In the genomic region with DNA sequence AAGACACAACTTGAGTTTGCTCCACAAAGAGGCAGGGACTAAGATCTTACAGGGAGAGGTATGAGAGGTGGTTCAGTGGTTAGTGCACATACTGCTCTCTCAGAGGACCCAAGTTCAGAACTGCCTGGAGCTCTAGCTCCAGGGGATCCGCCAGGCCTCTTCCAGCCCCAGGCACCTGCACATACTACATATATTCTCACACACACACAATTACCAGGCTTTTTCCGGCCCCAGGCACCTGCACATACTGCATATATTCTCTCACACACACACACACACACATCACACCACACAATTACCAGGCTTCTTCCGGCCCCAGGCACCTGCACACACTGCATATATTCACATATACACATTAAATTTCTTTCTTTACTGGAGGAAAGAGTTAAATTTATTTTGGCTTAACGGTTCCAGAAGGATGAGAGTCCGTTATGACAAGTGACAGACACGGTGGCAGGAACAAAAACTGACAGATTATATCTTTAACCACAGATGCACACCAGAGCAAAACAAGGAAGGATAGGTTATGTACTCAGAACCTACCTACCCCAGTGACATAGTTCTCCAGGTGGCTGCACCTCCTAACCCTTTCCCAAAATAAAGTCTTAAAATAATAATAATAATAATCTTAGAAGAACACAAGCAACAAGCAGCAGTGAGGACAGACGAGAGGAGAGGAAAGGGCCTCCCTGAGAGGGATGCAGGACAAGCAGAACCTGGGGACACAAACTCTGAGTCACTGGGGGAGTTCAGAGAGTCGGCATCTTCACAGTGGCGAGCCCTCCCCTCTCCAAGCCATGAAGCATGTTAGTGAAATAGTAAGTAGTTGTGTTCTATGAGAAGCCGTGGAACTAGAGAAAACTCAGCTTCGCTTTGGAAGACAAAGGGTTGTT, we compare ENCODE assay signal across 21 mouse cellular contexts. TPM values are rescaled to one million over a fixed set of nuclear protein-coding genes. Genes with fewer than 3 reads are reported as not detected.
DNase-seq lines count a peak whose midpoint lies in the region; ATAC-seq and TF ChIP-seq lines count a peak whose summit lies in the region.
"Had no signal": no experiment of that assay in that cellular context is flagged by ENCODE, and none has a peak within 500 bp of the region (broad histone marks: within the 10 kb centered on the region; RNA-seq: fewer than 3 reads in every experiment).

No protein-coding gene starts in this region.

- 52% methylated on average over 11 of the region's 11 CpGs for WGBS in liver, embryonic 14.5 days (ENCODE audit: insufficient replicate concordance)
- WGBS in liver, embryonic 11.5 days: 80% methylated on average over 11 of the region's 11 CpGs
- 7% methylated on average over 11 of the region's 11 CpGs for WGBS in thymus, adult 2 months

- no peak overlapping the region for H3K4me2 ChIP-seq in liver, embryonic 14.5 days (ENCODE audit: low read depth)
- no peak overlapping the region for H3K4me2 ChIP-seq in liver, embryonic 11.5 days
- H3K4me2 ChIP-seq: forebrain, embryonic 15.5 days; hindbrain, embryonic 15.5 days; limb, embryonic 12.5 days; midbrain, embryonic 12.5 days had no signal

- H3K4me1 ChIP-seq in liver, embryonic 14.5 days (replicated peaks; ENCODE audit: control insufficient read depth in 2 of 2, insufficient read depth in 2 of 2, low read length in 1 of 2): peaks cover 0 to 4% of the 10 kb centered on the region in 2 experiments; a peak in 1 of 4 replicates
- no peaks in the 10 kb centered on the region for H3K4me1 ChIP-seq in liver, embryonic 11.5 days (replicated peaks; ENCODE audit: control insufficient read depth, insufficient read depth, low read length)
- H3K4me1 ChIP-seq in MEL (ENCODE audit: control insufficient read depth in 1 of 2, insufficient read depth in 2 of 2, low read length in 2 of 2): peaks cover 0 to 7% of the 10 kb centered on the region in 2 experiments; a peak in 3 of 4 replicates
- H3K4me1 ChIP-seq in thymus, adult 2 months (replicated peaks; ENCODE audit: control insufficient read depth, insufficient read depth, low read length): peaks cover 40% of the 10 kb centered on the region
- H3K4me1 ChIP-seq: limb, embryonic 12.5 days had no signal

- DNase-seq in liver, embryonic 14.5 days (ENCODE audit: low read depth in 3 of 3, low spot score in 3 of 3): no peak
- DNase-seq in liver, embryonic 11.5 days (ENCODE audit: low spot score): no peak
- no peak for DNase-seq in MEL (ENCODE audit: low read depth, low spot score)
- DNase-seq in thymus, adult 2 months: peak; percentile 71
- peak; percentile 69 for DNase-seq in thymus, postnatal 4 days
- no peak for DNase-seq in gastrocnemius, postnatal 36 days
- no peak for DNase-seq in gastrocnemius, postnatal 10 days
- DNase-seq: adrenal gland, postnatal 25 days; cerebellum, adult 9-10 months; heart, adult 2 months; kidney, adult 9 months; kidney, postnatal 14 days; layer of hippocampus, postnatal 36 days; right cerebral cortex, postnatal 14 days had no signal

- H3K36me3 ChIP-seq in liver, embryonic 14.5 days (replicated peaks; ENCODE audit: control insufficient read depth, insufficient read depth, low read depth): peaks cover 8% of the 10 kb centered on the region
- H3K36me3 ChIP-seq in liver, embryonic 11.5 days (ENCODE audit: control insufficient read depth, insufficient read depth, low read length): peaks cover 11% of the 10 kb centered on the region; the same call in 1 of the 2 replicates
- peaks cover 0 to 2% of the 10 kb centered on the region in 2 experiments; a peak in 1 of 4 replicates for H3K36me3 ChIP-seq in MEL (ENCODE audit: control insufficient read depth in 1 of 2, insufficient read depth in 2 of 2, low read length in 2 of 2)
- peaks cover 50% of the 10 kb centered on the region for H3K36me3 ChIP-seq in thymus, adult 2 months (ENCODE audit: control insufficient read depth, insufficient read depth, low read length)

- intact Hi-C loops in gastrocnemius, postnatal 36 days (cut with DNase I): no loop called here

- H3K27me3 ChIP-seq in liver, embryonic 14.5 days (ENCODE audit: control insufficient read depth, insufficient read depth, low read length): no peaks in the 10 kb centered on the region
- no peaks in the 10 kb centered on the region for H3K27me3 ChIP-seq in liver, embryonic 11.5 days (replicated peaks; ENCODE audit: control insufficient read depth, insufficient read depth, low read length)
- no peaks in the 10 kb centered on the region for H3K27me3 ChIP-seq in MEL (ENCODE audit: control insufficient read depth in 1 of 2, insufficient read depth in 2 of 2, low read length in 2 of 2)
- H3K27me3 ChIP-seq in thymus, adult 2 months (ENCODE audit: control insufficient read depth, insufficient read depth, low read length): no peaks in the 10 kb centered on the region
- H3K27me3 ChIP-seq: forebrain, embryonic 15.5 days; hindbrain, embryonic 15.5 days; limb, embryonic 12.5 days; midbrain, embryonic 12.5 days had no signal

- ATAC-seq in liver, embryonic 14.5 days (ENCODE audit: insufficient read depth): peak; percentile 41; the same call in 1 of the 2 replicates
- no peak for ATAC-seq in liver, embryonic 11.5 days (replicated peaks; ENCODE audit: low FRiP score)
- ATAC-seq: forebrain, embryonic 15.5 days; lung, postnatal 0 days had no signal

- no peak overlapping the region for H3K4me3 ChIP-seq in liver, embryonic 14.5 days (ENCODE audit: insufficient read depth in 1 of 2, low read depth in 2 of 2, low read length in 2 of 2)
- H3K4me3 ChIP-seq in liver, embryonic 11.5 days (ENCODE audit: low read depth, low read length): no peak overlapping the region
- no peak overlapping the region for H3K4me3 ChIP-seq in MEL (ENCODE audit: control insufficient read depth in 1 of 2, insufficient read depth in 1 of 2, low read depth in 2 of 2, low read length in 2 of 2)
- peak overlapping the region; percentile 5; the same call in 1 of the 2 replicates for H3K4me3 ChIP-seq in thymus, adult 2 months (ENCODE audit: control insufficient read depth, insufficient read depth, low read length)
- H3K4me3 ChIP-seq: forebrain, embryonic 15.5 days; heart, adult 2 months; hindbrain, embryonic 15.5 days; limb, embryonic 12.5 days; midbrain, embryonic 12.5 days had no signal

- no peaks in the 10 kb centered on the region for H3K9me3 ChIP-seq in liver, embryonic 14.5 days (ENCODE audit: control insufficient read depth, low read length)
- no peaks in the 10 kb centered on the region for H3K9me3 ChIP-seq in liver, embryonic 11.5 days (ENCODE audit: control insufficient read depth, low read length)
- no peaks in the 10 kb centered on the region for H3K9me3 ChIP-seq in MEL (replicated peaks; ENCODE audit: insufficient read depth, low read length)
- H3K9me3 ChIP-seq: forebrain, embryonic 15.5 days; hindbrain, embryonic 15.5 days; limb, embryonic 12.5 days; midbrain, embryonic 12.5 days had no signal

- no peaks in the 10 kb centered on the region for H3K79me2 ChIP-seq in MEL (ENCODE audit: control insufficient read depth, insufficient read depth, low read length, poor library complexity)

- TF ChIP-seq CTCF in liver, embryonic 14.5 days (IDR thresholded peaks at IDR 0.05; ENCODE audit: low read depth): no peak
- TF ChIP-seq CTCF in MEL (IDR thresholded peaks at IDR 0.05 in 2 of 3, conservative IDR thresholded peaks at IDR 0.05 in 1 of 3; ENCODE audit: control insufficient read depth in 1 of 3, insufficient read depth in 1 of 3, low read depth in 2 of 3, low read length in 3 of 3, poor library complexity in 1 of 3, severe bottlenecking in 1 of 3): no peak
- TF ChIP-seq CTCF in thymus, adult 2 months (IDR thresholded peaks at IDR 0.05; ENCODE audit: borderline replicate concordance, control insufficient read depth, extremely low read depth, insufficient read depth, low read length, poor library complexity): no peak

- no peak overlapping the region for H3K27ac ChIP-seq in liver, embryonic 14.5 days
- no peak overlapping the region for H3K27ac ChIP-seq in liver, embryonic 11.5 days (ENCODE audit: low read depth, low read length)
- H3K27ac ChIP-seq in MEL (ENCODE audit: control insufficient read depth, low read depth, low read length): no peak overlapping the region
- peak overlapping the region; percentile 98 for H3K27ac ChIP-seq in thymus, adult 2 months (ENCODE audit: control insufficient read depth, insufficient read depth, low read length)
- H3K27ac ChIP-seq: heart, adult 2 months; hindbrain, embryonic 15.5 days; limb, embryonic 12.5 days; macrophage; midbrain, embryonic 12.5 days had no signal

- no peak for TF ChIP-seq RAD21 in MEL (IDR thresholded peaks at IDR 0.05; ENCODE audit: low read depth, low read length)

- H3K9ac ChIP-seq in liver, embryonic 14.5 days (replicated peaks): no peak overlapping the region; the same call in 1 of the 2 replicates
- no peak overlapping the region for H3K9ac ChIP-seq in liver, embryonic 11.5 days (ENCODE audit: low read depth, low read length)
- no peak overlapping the region for H3K9ac ChIP-seq in MEL (ENCODE audit: control insufficient read depth, low read depth, low read length, poor library complexity, severe bottlenecking)
- H3K9ac ChIP-seq: forebrain, embryonic 15.5 days; hindbrain, embryonic 15.5 days; limb, embryonic 12.5 days; midbrain, embryonic 12.5 days had no signal

- no peak for TF ChIP-seq POLR2A in MEL (IDR thresholded peaks at IDR 0.05; ENCODE audit: control insufficient read depth in 1 of 2, insufficient read depth in 1 of 2, low read depth in 1 of 2, low read length in 2 of 2, poor library complexity in 1 of 2)
- TF ChIP-seq POLR2A in thymus, adult 2 months (IDR thresholded peaks at IDR 0.05; ENCODE audit: control insufficient read depth, extremely low read depth, insufficient read depth, low read length, poor library complexity): no peak

- TF ChIP-seq EP300 in liver, embryonic 14.5 days (IDR thresholded peaks at IDR 0.05; ENCODE audit: low read depth): peak; percentile 4; the same call in 1 of the 2 replicates
- peak; percentile 16 to 65; a peak in 2 of 4 replicates for TF ChIP-seq EP300 in MEL (IDR thresholded peaks at IDR 0.05; ENCODE audit: low read depth in 1 of 2, low read length in 2 of 2)

RNA-seq across cellular contexts. Expression of gene Aqp11, which starts 14.2 kb away (rescaled TPM):
- polyA plus RNA-seq in liver, embryonic 14.5 days (2012; rRNA removed): 7.1 and 7.4 TPM in 2 replicates
- polyA plus RNA-seq in liver, embryonic 14.5 days (2014; fragmentation: Nextera tagmentation; extraction: Ambion mirVana): 18.5 and 22.3 TPM in 2 replicates
- 18.9 and 19.8 TPM in 2 replicates for polyA plus RNA-seq in liver, embryonic 11.5 days (2014; fragmentation: Nextera tagmentation; extraction: Ambion mirVana)
- 0.65 and 0.89 TPM in 2 replicates for total RNA-seq in MEL (2012; rRNA removed)
- 1 to 10 TPM in 1 of 2 experiments, not detected in 1; 3.9 TPM for polyA plus RNA-seq in MEL (2012; ENCODE audit: insufficient read depth in 1 of 2, insufficient read length in 2 of 2, low read depth in 1 of 2, low replicate concordance in 2 of 2, missing spikeins in 1 of 2)
- 277 and 395 TPM in 2 replicates for polyA plus RNA-seq in thymus, adult 2 months (2012; rRNA removed)
- total RNA-seq in gastrocnemius, postnatal 36 days (2021): 1 to 10 TPM in 1 of 2 experiments, under 1 TPM in 1; 0.74 to 2.2 TPM
- total RNA-seq in gastrocnemius, postnatal 10 days (2021): 1 to 10 TPM; 2.0 to 2.7 TPM
- total RNA-seq: monocyte, adult 5-6 weeks had no signal

RNA-seq across cellular contexts. Expression of gene Clns1a, which starts 27.5 kb away (rescaled TPM):
- 22.6 and 36.5 TPM in 2 replicates for polyA plus RNA-seq in liver, embryonic 14.5 days (2012; rRNA removed)
- polyA plus RNA-seq in liver, embryonic 14.5 days (2014; fragmentation: Nextera tagmentation; extraction: Ambion mirVana): 65.4 and 70.5 TPM in 2 replicates
- polyA plus RNA-seq in liver, embryonic 11.5 days (2014; fragmentation: Nextera tagmentation; extraction: Ambion mirVana): 187 and 208 TPM in 2 replicates
- 140 and 141 TPM in 2 replicates for total RNA-seq in MEL (2012; rRNA removed)
- polyA plus RNA-seq in MEL (2012; ENCODE audit: insufficient read depth in 1 of 2, insufficient read length in 2 of 2, low read depth in 1 of 2, low replicate concordance in 2 of 2, missing spikeins in 1 of 2): 100 to 1,000 TPM; 119 to 130 TPM
- 60.8 and 63.3 TPM in 2 replicates for polyA plus RNA-seq in thymus, adult 2 months (2012; rRNA removed)
- 10 to 100 TPM; 27.3 to 31.3 TPM for total RNA-seq in gastrocnemius, postnatal 36 days (2021)
- total RNA-seq in gastrocnemius, postnatal 10 days (2021): 10 to 100 TPM; 43.3 to 46.5 TPM

Comparison
In these comparisons a context has a peak if more than half of its experiments do, and no peak if none do; other contexts are left out.
1. DNase-seq: peak in thymus, adult 2 months (single experiment) and thymus, postnatal 4 days (single experiment); none in liver, embryonic 14.5 days (0 of 3), liver, embryonic 11.5 days (single experiment), MEL (single experiment), gastrocnemius, postnatal 36 days (0 of 2) and gastrocnemius, postnatal 10 days (single experiment).
2. RNA of gene Aqp11, which starts 14.2 kb away (polyA plus RNA-seq): 277 to 395 TPM in thymus, adult 2 months; 7.1 to 22.3 TPM in liver, embryonic 14.5 days, 18.9 to 19.8 TPM in liver, embryonic 11.5 days and 3.9 TPM in MEL; every median in the first group is over 10 times any median in the second.